Mouse (Mus musculus) gastrocnemius, postnatal 4 days (tissue): Measurements from ENCODE around the gene Zscan20. TPM values are rescaled to one million over a fixed set of nuclear protein-coding genes. Genes with fewer than 3 reads are reported as not detected.
"Not testable (repeated sequence)": the region's sequence is repeated elsewhere in the genome, so short reads cannot be mapped to it uniquely, and the experiment has no call there.

Experiments used
- DNase-seq, 2 experiments: peaks; one replicate each; pipeline ENCODE4 v3.0.0; 2021 to 2022; ENCODE audit warnings: low spot score in 2 of 2, mixed read lengths in 2 of 2
- total RNA-seq, 2 experiments: library from RNA; stranded (reverse); gene quantifications; 2 replicates each; pipeline ENCODE4 v1.2.3; 2021

Zscan20 gene
- total RNA-seq, 2 experiments from 2014 or later: 4.4 to 4.6 TPM

- no peak for DNase-seq
Measured at GRCm38 (mm10) chr4:128617363-128618120, 7.6 kb upstream of the Zscan20 start.

DNA sequence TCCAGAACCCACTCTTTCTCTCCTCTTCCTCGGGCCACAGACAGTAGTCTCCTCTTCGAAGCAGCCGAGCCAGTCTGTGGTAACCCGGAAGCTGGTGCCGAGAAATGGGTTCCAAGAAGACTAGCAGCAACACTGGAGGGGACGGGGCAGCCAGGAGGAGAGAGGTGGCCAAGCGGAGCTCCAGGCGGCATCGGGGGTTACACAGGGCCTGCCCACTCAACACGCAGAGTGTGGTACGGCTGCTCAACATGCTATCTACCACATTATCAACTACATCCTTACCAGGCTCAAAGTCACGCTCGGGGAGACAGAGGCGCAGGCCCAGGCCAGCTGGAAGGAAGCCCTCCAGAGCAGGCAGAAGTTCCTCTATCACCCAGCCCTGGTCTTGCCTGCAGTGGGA lies 5.9 kb upstream of the Zscan20 start:
- no peak for DNase-seq

GRCm38 (mm10) chr4:128613326-128613725 lies 3.4 kb upstream of the Zscan20 start:
- no peak for DNase-seq

DNA sequence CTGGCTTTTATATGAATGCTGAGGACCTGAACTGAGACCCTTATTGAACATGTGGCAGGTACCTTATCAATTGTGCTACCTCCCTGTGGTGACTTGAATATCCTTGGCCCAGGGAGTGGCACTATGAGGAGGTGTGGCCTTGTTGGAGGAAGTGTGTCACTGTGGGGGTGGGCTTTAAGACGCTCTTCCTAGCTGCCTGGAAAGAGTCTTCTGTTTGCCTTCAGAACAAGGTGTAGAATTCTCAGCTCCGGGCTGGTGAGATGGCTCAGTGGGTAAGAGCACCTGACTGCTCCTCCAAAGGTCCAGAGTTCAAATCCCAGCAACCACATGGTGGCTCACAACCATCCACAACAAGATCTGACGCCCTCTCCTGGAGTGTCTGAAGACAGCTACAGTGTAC lies 1.8 kb upstream of the Zscan20 start:
- not testable (repeated sequence) for DNase-seq

- no peak for DNase-seq
Measured at GRCm38 (mm10) chr4:128610706-128611105, 808 bp upstream of the Zscan20 start.

DNA sequence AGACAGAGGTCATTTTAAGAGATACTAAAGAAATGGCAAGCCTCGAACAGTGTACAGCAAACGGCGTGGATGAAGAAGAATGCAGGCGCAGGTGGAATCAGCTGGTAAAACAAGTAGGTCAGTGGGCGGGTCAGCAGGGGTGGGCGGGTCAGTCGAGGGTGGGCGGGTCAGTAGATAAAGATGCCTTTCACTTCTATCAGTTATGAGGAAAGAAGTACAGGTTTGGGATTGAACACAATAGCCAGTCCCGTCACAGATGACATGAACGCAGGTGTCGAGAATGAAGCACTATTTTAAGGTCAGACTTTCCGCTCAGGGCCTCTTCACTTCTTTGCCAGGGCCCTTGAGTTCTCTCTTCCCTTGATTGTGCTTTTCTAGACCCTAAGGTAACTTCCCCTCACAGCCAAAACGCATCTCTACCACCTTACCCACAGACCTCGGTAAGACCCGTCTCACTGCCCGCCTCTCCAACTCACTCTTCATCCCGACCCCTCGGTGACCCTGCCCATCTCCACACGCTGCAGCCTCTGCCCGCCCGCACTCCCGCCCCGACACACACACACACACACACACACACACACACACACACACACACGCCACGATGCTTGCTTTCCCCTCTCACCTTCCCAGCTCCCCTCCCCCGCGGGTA lies 498 bp downstream of the Zscan20 start:
- DNase-seq: no peak

DNA sequence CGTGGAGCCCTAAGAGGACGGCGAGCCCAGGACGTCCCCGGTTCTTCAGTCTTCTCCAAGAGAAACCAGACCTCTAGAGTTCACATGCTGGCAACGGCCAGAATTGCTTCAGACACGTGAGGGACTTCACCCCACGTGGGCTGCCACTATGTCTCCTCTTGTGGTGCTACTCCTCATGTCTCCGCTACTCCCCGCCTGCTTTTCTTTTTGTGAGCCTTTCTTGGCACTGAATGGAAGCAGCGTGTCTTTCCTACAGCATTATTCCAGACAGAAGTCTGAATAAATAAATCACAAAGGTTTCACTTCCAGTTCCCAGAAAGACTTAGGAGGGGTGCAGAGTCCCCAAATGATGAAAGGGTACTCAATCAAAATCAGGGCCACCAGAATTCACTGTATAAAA lies 2.2 kb downstream of the Zscan20 start:
- no peak for DNase-seq

GRCm38 (mm10) chr4:128606586-128606985 lies 3.3 kb downstream of the Zscan20 start:
- DNase-seq: no peak

DNA sequence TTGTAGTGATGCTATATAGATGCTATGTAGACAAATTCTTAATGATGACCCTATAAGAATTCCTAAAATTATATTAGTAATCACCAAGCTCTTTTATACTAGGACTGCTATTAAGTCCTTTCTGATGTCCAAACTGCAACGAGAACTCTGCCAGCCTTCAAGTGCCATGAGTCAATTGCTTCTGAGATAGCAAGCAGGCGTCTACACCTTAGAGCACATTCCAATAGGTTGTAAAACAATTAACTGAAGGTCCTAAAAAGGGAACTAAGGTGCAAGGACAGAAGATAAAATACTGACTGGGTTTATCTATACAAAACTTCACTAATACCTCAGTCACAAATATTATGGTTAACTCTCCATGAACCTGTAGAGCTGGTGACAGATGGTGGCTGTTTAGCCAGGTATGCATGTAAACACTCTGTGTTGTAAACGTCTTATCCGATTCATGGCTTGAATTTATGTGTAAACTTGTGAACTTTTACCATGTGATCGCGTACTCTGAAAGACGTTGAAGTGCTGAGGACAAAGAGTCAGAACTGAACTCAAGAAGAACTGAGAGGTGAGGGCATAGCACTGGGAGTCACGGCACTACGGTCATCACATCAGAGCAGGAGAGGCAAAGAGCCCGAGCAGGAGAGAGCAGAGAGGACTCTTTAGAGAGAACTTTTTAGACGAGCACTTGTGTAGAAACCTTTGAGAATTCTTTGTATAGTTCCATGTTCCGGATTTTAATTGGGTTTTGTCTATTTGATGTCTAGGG lies 11.9 kb downstream of the Zscan20 start:
- no peak for DNase-seq

- DNase-seq: no peak
Measured at GRCm38 (mm10) chr4:128594062-128594461, 15.8 kb downstream of the Zscan20 start.

DNA sequence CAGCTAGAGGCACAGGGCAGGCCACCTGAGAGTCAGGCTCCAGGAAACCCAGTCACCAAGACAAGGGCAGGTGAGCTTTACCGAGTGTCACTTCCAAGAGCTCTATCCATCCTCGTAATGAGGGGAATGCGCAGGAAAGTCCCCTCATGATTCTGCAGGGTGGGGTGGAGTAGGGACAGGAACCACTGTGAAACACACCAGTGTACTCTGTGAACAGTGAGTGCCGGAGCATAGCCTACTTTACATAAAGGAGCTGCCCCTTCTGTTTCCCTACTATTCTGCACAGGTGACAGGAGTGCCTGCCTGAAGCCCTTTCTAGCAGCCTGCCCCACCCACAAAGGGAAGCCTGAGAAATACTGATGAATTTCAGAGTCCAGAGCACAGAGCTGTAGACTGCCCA lies 16.6 kb downstream of the Zscan20 start:
- DNase-seq: no peak

- no peak for DNase-seq
Measured at GRCm38 (mm10) chr4:128579182-128579581, 30.7 kb downstream of the Zscan20 start.

GRCm38 (mm10) chr4:128575811-128576210 lies 34.1 kb downstream of the Zscan20 start:
- no peak for DNase-seq

- DNase-seq: no peak
Measured at GRCm38 (mm10) chr4:128560327-128560726, 49.6 kb downstream of the Zscan20 start.

DNA sequence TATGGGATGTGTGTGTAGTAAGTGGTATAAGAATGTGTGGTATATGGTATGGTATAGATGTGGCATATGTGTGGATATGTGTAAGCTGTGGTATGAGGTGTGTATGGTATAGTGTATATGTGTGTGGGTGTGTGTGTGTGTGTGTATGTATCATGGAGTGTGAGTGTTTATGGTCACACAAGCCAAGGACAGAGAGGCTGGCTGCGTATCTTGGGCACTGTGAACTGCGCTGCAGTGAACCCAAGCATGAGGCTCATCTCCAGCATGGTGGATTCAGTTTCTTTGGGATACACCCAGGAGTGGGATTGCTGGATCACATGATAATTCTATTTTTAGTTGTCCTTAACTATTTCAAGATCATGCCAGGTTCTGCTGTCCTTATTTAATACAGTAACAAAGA lies 55.7 kb downstream of the Zscan20 start:
- DNase-seq: no peak

DNA sequence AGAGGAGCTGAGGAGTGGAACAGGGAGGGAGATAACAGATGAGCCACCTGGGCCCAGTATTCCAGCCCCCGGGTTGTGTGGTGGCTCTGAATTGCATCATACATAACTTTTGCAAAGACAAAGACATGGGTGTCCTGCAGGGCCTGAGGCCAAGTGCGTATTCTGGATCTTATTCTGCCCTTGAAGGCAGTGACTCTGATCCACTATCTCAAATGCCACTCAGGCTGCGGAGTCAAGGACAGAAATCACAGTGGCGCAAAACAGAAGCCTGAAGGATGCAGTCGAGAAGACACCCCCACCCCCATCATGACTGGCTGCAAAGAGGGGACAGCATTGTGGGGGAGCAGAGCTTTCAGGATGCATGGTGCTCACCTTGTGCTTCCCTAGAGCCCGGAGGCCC lies 59.1 kb downstream of the Zscan20 start:
- DNase-seq: no peak

- DNase-seq: not testable (repeated sequence)
Measured at GRCm38 (mm10) chr4:128543956-128544486, 65.9 kb downstream of the Zscan20 start.

DNA sequence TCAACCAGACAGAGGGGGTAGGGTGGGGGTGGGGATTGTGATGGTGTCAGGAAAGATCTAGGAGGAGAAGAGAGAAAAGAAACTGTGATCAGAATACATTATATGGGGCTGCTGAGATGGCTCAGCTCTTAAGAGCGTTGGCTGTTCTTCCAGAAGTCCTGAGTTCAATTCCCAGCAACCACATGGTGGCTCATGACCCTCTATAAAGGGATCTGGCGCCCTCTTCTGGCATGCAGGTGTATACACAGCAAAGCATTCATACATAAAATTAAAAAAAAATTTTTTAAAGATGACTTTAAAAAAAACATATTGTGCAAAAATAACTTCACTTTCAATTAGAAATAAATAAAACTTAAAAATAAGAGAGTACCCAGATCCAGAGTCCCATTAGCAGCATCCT lies 66.5 kb downstream of the Zscan20 start:
- DNase-seq: no peak
